Mouse (Mus musculus) gonadal fat pad, adult 2 months (tissue): Measurements from ENCODE around the gene Resp18. TPM values are rescaled to one million over a fixed set of nuclear protein-coding genes. Genes with fewer than 3 reads are reported as not detected.
A peak's percentile ranks its signal among the peaks of the same experiment; 100 is the strongest.

Experiments used
- DNase-seq: peaks from one replicate; pipeline ENCODE4 v3.0.0-alpha.2; 2012; ENCODE audit warnings: low read depth
- polyA plus RNA-seq: library from polyadenylated mRNA; depleted of rRNA; stranded (reverse); fragments of >200 nt; gene quantifications from 2 replicates; pipeline ENCODE4 v1.2.3, GENCODE M21; 2012; rRNA removed

Gene Resp18
- not detected in 2 replicates for polyA plus RNA-seq

GRCm38 (mm10) chr1:75278228-75278627 is at the start of gene Resp18:
Gene Resp18 (minus strand): TSS chr1:75278415.
- no peak for DNase-seq

- no peak for DNase-seq
Observed at GRCm38 (mm10) chr1:75327461-75327860, 49.2 kb upstream of the Resp18 start.

GRCm38 (mm10) chr1:75319166-75319565 is 41.0 kb upstream of the Resp18 start:
- DNase-seq: no peak

GRCm38 (mm10) chr1:75318736-75319135 is 40.5 kb upstream of the Resp18 start:
- DNase-seq: no peak

GRCm38 (mm10) chr1:75318301-75318700 is 40.1 kb upstream of the Resp18 start:
- no peak for DNase-seq

GRCm38 (mm10) chr1:75317241-75318201 is 39.3 kb upstream of the Resp18 start, which contains the start of gene Dnpep:
Gene Dnpep (minus strand): TSS chr1:75317990.
- peak; percentile 97 for DNase-seq

GRCm38 (mm10) chr1:75316861-75317240 is 38.6 kb upstream of the Resp18 start:
- peak; percentile 36 for DNase-seq

- no peak for DNase-seq
Observed at GRCm38 (mm10) chr1:75315456-75316365, 37.5 kb upstream of the Resp18 start.

- DNase-seq: no peak
Observed at GRCm38 (mm10) chr1:75315011-75315410, 36.8 kb upstream of the Resp18 start.

- DNase-seq: no peak
Observed at GRCm38 (mm10) chr1:75311694-75312093, 33.5 kb upstream of the Resp18 start.

- no peak for DNase-seq
Observed at GRCm38 (mm10) chr1:75304662-75305061, 26.4 kb upstream of the Resp18 start.

GRCm38 (mm10) chr1:75294294-75294693 is 16.1 kb upstream of the Resp18 start:
- DNase-seq: no peak

GRCm38 (mm10) chr1:75293331-75293701 is 15.1 kb upstream of the Resp18 start:
- DNase-seq: no peak

- DNase-seq: no peak
Observed at GRCm38 (mm10) chr1:75292476-75293330, 14.5 kb upstream of the Resp18 start.

GRCm38 (mm10) chr1:75291321-75291720 is 13.1 kb upstream of the Resp18 start:
- DNase-seq: no peak

GRCm38 (mm10) chr1:75290582-75290981 is 12.4 kb upstream of the Resp18 start:
- DNase-seq: no peak

GRCm38 (mm10) chr1:75289888-75290431 is 11.7 kb upstream of the Resp18 start:
- DNase-seq: no peak

GRCm38 (mm10) chr1:75289376-75289775 is 11.2 kb upstream of the Resp18 start:
- DNase-seq: no peak

- peak; percentile 20 for DNase-seq
Observed at GRCm38 (mm10) chr1:75284911-75285310, 6.7 kb upstream of the Resp18 start.

- DNase-seq: no peak
Observed at GRCm38 (mm10) chr1:75283017-75283416, 4.8 kb upstream of the Resp18 start.
